Mouse (Mus musculus): ENCODE results near the gene Tm6sf2. TPM values are rescaled to one million over a fixed set of nuclear protein-coding genes. Genes with fewer than 3 reads are reported as not detected.
"Not testable (repeated sequence)": the region's sequence is repeated elsewhere in the genome, so short reads cannot be mapped to it uniquely, and the experiment has no call there.

The Tm6sf2 gene
- polyA plus RNA-seq, 2 experiments = 1.2 to 1.3 TPM

DNA sequence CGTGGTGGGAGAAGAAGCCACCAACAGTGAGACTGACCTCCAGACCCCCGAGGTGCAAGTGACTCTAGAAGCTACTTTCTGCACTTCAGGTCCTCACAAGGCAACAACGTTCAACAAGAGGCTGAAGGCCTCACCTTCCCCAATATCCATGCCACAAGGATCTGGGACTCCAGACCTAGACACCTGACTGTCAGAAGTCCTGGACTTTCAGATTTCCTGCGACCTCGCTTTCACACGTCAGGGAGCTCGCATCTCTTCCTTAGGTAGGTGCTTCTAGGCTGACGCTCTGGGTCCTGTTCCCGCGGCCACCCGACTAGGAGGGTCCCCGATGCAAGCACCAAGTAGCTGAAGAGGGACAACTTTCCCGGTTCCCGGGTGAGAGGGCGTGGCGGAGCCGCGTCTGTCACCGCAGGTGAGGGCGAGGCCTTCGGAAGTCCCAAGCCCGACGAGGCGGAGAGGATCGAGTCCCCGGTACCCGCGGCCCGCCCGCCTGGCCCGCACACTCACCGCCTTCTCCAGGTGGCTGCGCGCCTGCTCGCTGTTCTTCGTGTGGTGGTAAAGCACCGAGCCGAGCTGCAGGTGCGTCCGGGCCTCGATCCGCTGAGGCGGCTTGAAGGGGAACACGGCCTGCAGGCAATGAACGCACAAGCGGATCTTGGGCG is 30.7 kb upstream of the Tm6sf2 start:
- Histone ChIP-seq H3K4me2 (ENCODE audit: low read depth) (peak overlapping the region; percentile 93), H3K9ac (replicated peaks) (peak overlapping the region; percentile 85), H3K36me3 (replicated peaks; ENCODE audit: control insufficient read depth, insufficient read depth, low read depth) (peaks cover 3% of the 10 kb centered on the region; the same call in 1 of the 2 replicates), H3K27me3 (ENCODE audit: control insufficient read depth, insufficient read depth, low read length) (no peaks in the 10 kb centered on the region), H3K4me1 (replicated peaks; ENCODE audit: control insufficient read depth in 2 of 2, insufficient read depth in 2 of 2, low read length in 1 of 2) (peaks cover 37 to 45% of the 10 kb centered on the region in 2 experiments), H3K27ac (peak overlapping the region; percentile 61), H3K4me3 (ENCODE audit: insufficient read depth in 1 of 2, low read depth in 2 of 2, low read length in 2 of 2) (peak overlapping the region; percentile 83 to 93), H3K9me3 (ENCODE audit: control insufficient read depth, low read length) (no peaks in the 10 kb centered on the region)
- under 1% methylated on average over 47 of the region's 47 CpGs for WGBS (ENCODE audit: insufficient replicate concordance)
- ATAC-seq (ENCODE audit: insufficient read depth) (peak; percentile 54), DNase-seq (ENCODE audit: low read depth in 3 of 3, low spot score in 3 of 3) (peak in 1 of 3 experiments; percentile 12)
- TF ChIP-seq CTCF (IDR thresholded peaks at IDR 0.05; ENCODE audit: low read depth) = no peak
- no peak for TF ChIP-seq EP300 (IDR thresholded peaks at IDR 0.05; ENCODE audit: low read depth)

DNA sequence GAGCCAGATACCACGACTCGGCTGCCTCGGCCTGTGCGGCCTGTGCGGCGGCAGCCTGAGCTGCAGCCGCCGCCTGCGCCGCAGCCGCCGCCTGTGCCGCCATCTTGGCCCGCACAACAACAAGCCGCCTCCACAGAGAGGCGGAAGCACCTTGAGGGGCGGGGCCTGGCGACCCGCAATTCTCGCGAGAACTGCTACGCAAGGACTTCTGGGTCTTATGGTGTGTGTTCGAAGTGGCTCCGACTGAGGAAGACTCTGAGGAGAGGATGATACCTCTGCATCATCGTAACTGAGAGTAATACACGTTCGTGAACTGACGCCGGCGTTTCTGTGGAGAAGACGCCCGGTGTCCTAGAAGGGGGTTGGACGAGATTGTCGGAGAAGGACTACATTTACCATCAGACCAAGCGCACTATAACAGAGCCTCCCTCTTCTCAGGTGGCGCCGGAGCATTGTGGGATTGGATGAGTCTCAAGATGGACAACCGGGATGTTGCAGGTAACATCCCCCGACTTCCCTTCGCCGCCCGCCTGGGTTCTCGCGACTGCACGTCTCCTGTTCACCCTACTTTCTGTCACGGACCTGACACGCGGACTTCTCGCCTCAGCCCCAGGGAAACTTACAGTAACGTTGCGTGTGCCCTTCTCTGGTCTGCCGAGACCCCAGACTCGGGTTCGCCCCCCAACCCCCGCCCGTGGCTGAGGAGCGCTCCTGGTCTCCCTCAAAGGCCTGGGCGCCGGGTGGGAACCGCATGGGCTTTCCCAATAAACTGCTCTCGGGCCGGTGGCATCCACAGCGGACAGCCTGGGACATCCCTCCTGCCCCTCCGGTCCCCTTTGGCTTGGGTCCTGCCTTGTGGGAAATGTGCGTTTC is 29.9 kb upstream of the Tm6sf2 start, which contains the start of the genes Mau2 and Sugp1:
Mau2 (minus strand) TSS at position 152 of the 873 bp plus-strand sequence.
Sugp1 (plus strand) TSS at position 231 of the 873 bp plus-strand sequence.
- Histone ChIP-seq H3K4me2 (ENCODE audit: low read depth) (peak within 1 kb of the TSS; percentile 93), H3K27me3 (ENCODE audit: control insufficient read depth, insufficient read depth, low read length) (no peaks in the 10 kb centered on the region), H3K36me3 (replicated peaks; ENCODE audit: control insufficient read depth, insufficient read depth, low read depth) (no peaks in the 10 kb centered on the region), H3K4me3 (ENCODE audit: insufficient read depth in 1 of 2, low read depth in 2 of 2, low read length in 2 of 2) (peak within 1 kb of the TSS; percentile 83 to 93), H3K27ac (peak within 1 kb of the TSS; percentile 61), H3K9me3 (ENCODE audit: control insufficient read depth, low read length) (no peaks in the 10 kb centered on the region), H3K4me1 (replicated peaks; ENCODE audit: control insufficient read depth in 2 of 2, insufficient read depth in 2 of 2, low read length in 1 of 2) (peaks cover 29 to 37% of the 10 kb centered on the region in 2 experiments), H3K9ac (replicated peaks) (peak within 1 kb of the TSS; percentile 85)
- ATAC-seq (ENCODE audit: insufficient read depth) = peak; percentile 92
- DNase-seq (ENCODE audit: low read depth in 3 of 3, low spot score in 3 of 3) = peak; percentile 93 to 95 (median 94)
- under 1% methylated on average over 65 of the region's 65 CpGs for WGBS (ENCODE audit: insufficient replicate concordance)
- TF ChIP-seq EP300 (IDR thresholded peaks at IDR 0.05; ENCODE audit: low read depth) (no peak; the same call in 1 of the 2 replicates), CTCF (IDR thresholded peaks at IDR 0.05; ENCODE audit: low read depth) (no peak)

DNA sequence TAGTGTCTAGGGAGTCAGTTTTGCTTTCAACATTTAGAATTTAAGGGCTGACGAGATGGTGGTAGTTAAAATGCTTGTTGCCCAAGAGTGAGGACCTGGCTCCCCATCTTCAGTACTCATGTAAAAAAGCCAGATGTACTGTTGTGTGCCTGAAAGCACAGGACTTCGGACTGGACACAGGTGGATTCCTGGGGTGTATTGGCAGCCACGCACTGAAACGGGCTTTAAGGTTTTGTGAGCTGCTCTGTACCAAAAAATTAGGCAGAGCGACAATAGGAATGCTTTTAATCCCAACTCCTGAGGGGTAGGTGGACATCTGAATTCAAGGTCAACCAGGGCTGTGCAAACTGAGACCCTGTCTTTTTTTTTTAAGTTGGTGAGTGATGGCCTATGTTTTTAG is 28.7 kb upstream of the Tm6sf2 start:
- Histone ChIP-seq H3K4me1 (replicated peaks; ENCODE audit: control insufficient read depth in 2 of 2, insufficient read depth in 2 of 2, low read length in 1 of 2) (peaks cover 19 to 29% of the 10 kb centered on the region in 2 experiments), H3K27ac (no peak overlapping the region), H3K4me2 (ENCODE audit: low read depth) (peak overlapping the region; percentile 93), H3K9ac (replicated peaks) (peak overlapping the region; percentile 85), H3K9me3 (ENCODE audit: control insufficient read depth, low read length) (no peaks in the 10 kb centered on the region), H3K36me3 (replicated peaks; ENCODE audit: control insufficient read depth, insufficient read depth, low read depth) (peaks cover 4% of the 10 kb centered on the region; the same call in 1 of the 2 replicates), H3K4me3 (ENCODE audit: insufficient read depth in 1 of 2, low read depth in 2 of 2, low read length in 2 of 2) (peak overlapping the region in 1 of 2 experiments; percentile 83; a peak in 2 of 4 replicates), H3K27me3 (ENCODE audit: control insufficient read depth, insufficient read depth, low read length) (no peaks in the 10 kb centered on the region)
- TF ChIP-seq CTCF (IDR thresholded peaks at IDR 0.05; ENCODE audit: low read depth) (no peak), EP300 (IDR thresholded peaks at IDR 0.05; ENCODE audit: low read depth) (no peak)
- DNase-seq (ENCODE audit: low read depth in 3 of 3, low spot score in 3 of 3) (no peak), ATAC-seq (ENCODE audit: insufficient read depth) (no peak)
- 64% methylated on average over 5 of the region's 5 CpGs for WGBS (ENCODE audit: insufficient replicate concordance)

DNA sequence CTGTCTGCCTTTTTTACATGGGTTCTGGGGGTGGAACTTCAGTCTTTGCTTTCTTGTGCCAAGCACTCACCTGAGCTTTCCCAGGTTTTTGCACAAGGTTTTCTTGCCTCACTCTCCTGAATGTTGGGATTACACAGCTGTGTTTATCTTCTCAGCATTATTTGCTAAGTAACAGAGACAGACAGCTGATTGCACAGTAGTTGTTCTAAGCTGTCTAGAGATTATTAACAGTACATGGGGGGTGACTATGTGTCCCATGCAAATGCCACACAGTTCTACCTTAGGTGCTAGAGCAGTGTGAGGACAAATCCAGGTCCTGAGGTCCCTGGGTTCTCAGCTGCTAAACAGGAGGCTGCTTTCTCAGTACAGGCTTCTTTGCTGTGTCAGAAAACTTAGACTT is 23.1 kb upstream of the Tm6sf2 start:
- no peak overlapping the region for H3K4me3 ChIP-seq (ENCODE audit: insufficient read depth in 1 of 2, low read depth in 2 of 2, low read length in 2 of 2)
- TF ChIP-seq CTCF (IDR thresholded peaks at IDR 0.05; ENCODE audit: low read depth) = no peak
- TF ChIP-seq EP300 (IDR thresholded peaks at IDR 0.05; ENCODE audit: low read depth) = no peak
- no peak overlapping the region for H3K9ac ChIP-seq (replicated peaks)
- no peak for ATAC-seq (ENCODE audit: insufficient read depth)
- H3K9me3 ChIP-seq (ENCODE audit: control insufficient read depth, low read length) = no peaks in the 10 kb centered on the region
- H3K27me3 ChIP-seq (ENCODE audit: control insufficient read depth, insufficient read depth, low read length) = no peaks in the 10 kb centered on the region
- no peaks in the 10 kb centered on the region for H3K4me1 ChIP-seq (replicated peaks; ENCODE audit: control insufficient read depth in 2 of 2, insufficient read depth in 2 of 2, low read length in 1 of 2)
- no peak for DNase-seq (ENCODE audit: low read depth in 3 of 3, low spot score in 3 of 3)
- no peak overlapping the region for H3K27ac ChIP-seq
- H3K4me2 ChIP-seq (ENCODE audit: low read depth) = no peak overlapping the region
- H3K36me3 ChIP-seq (replicated peaks; ENCODE audit: control insufficient read depth, insufficient read depth, low read depth) = peaks cover 22% of the 10 kb centered on the region

DNA sequence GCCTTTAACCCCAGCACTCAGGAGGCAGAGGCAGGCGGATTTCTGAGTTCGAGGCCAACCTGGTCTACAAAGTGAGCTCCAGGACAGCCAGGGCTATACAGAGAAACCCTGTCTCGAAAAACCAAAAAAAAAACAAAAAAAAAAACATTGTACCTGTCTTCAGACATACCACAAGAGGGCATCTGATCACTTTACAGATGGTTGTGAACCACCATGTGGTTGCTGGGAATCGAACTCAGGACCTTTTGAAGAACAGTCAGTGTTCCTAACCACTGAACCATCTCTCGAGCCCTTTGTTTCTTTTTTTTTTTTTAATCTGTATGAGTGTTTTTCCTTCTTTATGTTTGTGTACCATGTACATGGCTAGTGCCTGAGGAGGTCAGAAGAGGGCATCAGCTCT is 22.3 kb upstream of the Tm6sf2 start:
- not testable (repeated sequence) for H3K4me2 ChIP-seq (ENCODE audit: low read depth); ATAC-seq (ENCODE audit: insufficient read depth)

More for the DNA sequence above, 22.3 kb upstream of the Tm6sf2 start:
- not testable (repeated sequence) for DNase-seq (ENCODE audit: low read depth in 3 of 3, low spot score in 3 of 3); H3K9me3 ChIP-seq (ENCODE audit: control insufficient read depth, low read length); H3K4me3 ChIP-seq (ENCODE audit: insufficient read depth in 1 of 2, low read depth in 2 of 2, low read length in 2 of 2); H3K27me3 ChIP-seq (ENCODE audit: control insufficient read depth, insufficient read depth, low read length); H3K4me1 ChIP-seq (replicated peaks; ENCODE audit: control insufficient read depth in 2 of 2, insufficient read depth in 2 of 2, low read length in 1 of 2); H3K27ac ChIP-seq; H3K9ac ChIP-seq (replicated peaks)
- peaks cover 28% of the 10 kb centered on the region for H3K36me3 ChIP-seq (replicated peaks; ENCODE audit: control insufficient read depth, insufficient read depth, low read depth)
- WGBS (ENCODE audit: insufficient replicate concordance) = 74% methylated on average over 5 of the region's 5 CpGs
